Mouse (Mus musculus): ENCODE measurements at regions not wholly inside any gene's neighbourhood (a gene's known extent, or its start where the extent isn't known, plus 50 kb on each side); places are given as distances from the start of the nearest gene placed in this dataset.

GRCm38 (mm10) chr3:14317536-14317935, 163.0 kb upstream of the Slc7a12 start:
- DNase-seq: peak in 1 of 2 experiments; percentile 4

All from kidney, postnatal 36 days (tissue).